In genomic region chr6:89573768-89574167, GRCm38 (mm10) we compare ENCODE assay signal across 21 mouse cellular contexts. TPM values are rescaled to one million over a fixed set of nuclear protein-coding genes. Genes with fewer than 3 reads are reported as not detected.
DNase-seq lines count a peak whose midpoint lies in the region; ATAC-seq lines count a peak whose summit lies in the region.
"Had no signal": no experiment of that assay in that cellular context is flagged by ENCODE, and none has a peak within 500 bp of the region (broad histone marks: within the 10 kb centered on the region; RNA-seq: fewer than 3 reads in every experiment).

No protein-coding gene starts in this region.

- ATAC-seq in midbrain, embryonic 16.5 days, result no peak
- no peak for ATAC-seq in midbrain, embryonic 12.5 days (ENCODE audit: low FRiP score, low read depth)
- no peak for ATAC-seq in midbrain, embryonic 14.5 days (ENCODE audit: low FRiP score, low TSS enrichment)
- ATAC-seq: forebrain, embryonic 13.5 days; forebrain, embryonic 15.5 days had no signal

- peak; percentile 68 for DNase-seq in heart, adult 11 months
- no peak for DNase-seq in heart, postnatal 14 days
- no peak for DNase-seq in midbrain, embryonic 10.5 days (ENCODE audit: low spot score)
- no peak for DNase-seq in midbrain, embryonic 14.5 days
- DNase-seq: adrenal gland, adult 2 months; adrenal gland, postnatal 10 days; adrenal gland, postnatal 25 days; cerebellum, adult 11 months; cerebellum, adult 18-20 months; cerebellum, adult 8-10 months; cerebellum, adult 9-11 months; cerebellum, postnatal 14 days; cerebellum, postnatal 36 days; embryo, embryonic 11 days had no signal

- no peaks in the 10 kb centered on the region for H3K27me3 ChIP-seq in midbrain, embryonic 10.5 days (ENCODE audit: low read depth, poor library complexity, severe bottlenecking)
- no peaks in the 10 kb centered on the region for H3K27me3 ChIP-seq in midbrain, embryonic 16.5 days (ENCODE audit: control insufficient read depth, insufficient read depth, low read depth, low read length)
- no peaks in the 10 kb centered on the region for H3K27me3 ChIP-seq in midbrain, embryonic 12.5 days
- H3K27me3 ChIP-seq in midbrain, embryonic 14.5 days (ENCODE audit: control insufficient read depth, insufficient read depth, low read length), result no peaks in the 10 kb centered on the region
- H3K27me3 ChIP-seq: embryonic facial prominence, embryonic 13.5 days; embryonic facial prominence, embryonic 15.5 days; forebrain, embryonic 13.5 days; forebrain, embryonic 15.5 days had no signal

- no peak overlapping the region for H3K4me3 ChIP-seq in midbrain, embryonic 10.5 days
- no peak overlapping the region for H3K4me3 ChIP-seq in midbrain, embryonic 16.5 days (ENCODE audit: low read depth, low read length)
- H3K4me3 ChIP-seq in midbrain, embryonic 12.5 days, result no peak overlapping the region
- H3K4me3 ChIP-seq in midbrain, embryonic 14.5 days (replicated peaks; ENCODE audit: low read depth, low read length), result no peak overlapping the region
- H3K4me3 ChIP-seq: embryonic facial prominence, embryonic 13.5 days; embryonic facial prominence, embryonic 15.5 days; erythroblast, embryonic 14.5 days; forebrain, embryonic 13.5 days; forebrain, embryonic 15.5 days had no signal

- no peaks in the 10 kb centered on the region for H3K9me3 ChIP-seq in midbrain, embryonic 10.5 days (replicated peaks)
- no peaks in the 10 kb centered on the region for H3K9me3 ChIP-seq in midbrain, embryonic 16.5 days (replicated peaks; ENCODE audit: control insufficient read depth, low read length, poor library complexity, severe bottlenecking)
- H3K9me3 ChIP-seq in midbrain, embryonic 12.5 days, result no peaks in the 10 kb centered on the region
- no peaks in the 10 kb centered on the region for H3K9me3 ChIP-seq in midbrain, embryonic 14.5 days (ENCODE audit: control insufficient read depth, low read length)
- H3K9me3 ChIP-seq: embryonic facial prominence, embryonic 13.5 days; embryonic facial prominence, embryonic 15.5 days; forebrain, embryonic 13.5 days; forebrain, embryonic 15.5 days had no signal

- H3K9ac ChIP-seq in midbrain, embryonic 16.5 days (ENCODE audit: low read depth, low read length), result no peak overlapping the region
- H3K9ac ChIP-seq in midbrain, embryonic 12.5 days (replicated peaks), result no peak overlapping the region
- no peak overlapping the region for H3K9ac ChIP-seq in midbrain, embryonic 14.5 days (replicated peaks; ENCODE audit: low read length)
- H3K9ac ChIP-seq: embryonic facial prominence, embryonic 13.5 days; embryonic facial prominence, embryonic 15.5 days; forebrain, embryonic 13.5 days; forebrain, embryonic 15.5 days had no signal

- no peak overlapping the region for H3K4me2 ChIP-seq in midbrain, embryonic 16.5 days (ENCODE audit: low read length)
- no peak overlapping the region for H3K4me2 ChIP-seq in midbrain, embryonic 12.5 days (replicated peaks)
- H3K4me2 ChIP-seq in midbrain, embryonic 14.5 days (ENCODE audit: low read length), result no peak overlapping the region
- H3K4me2 ChIP-seq: embryonic facial prominence, embryonic 13.5 days; embryonic facial prominence, embryonic 15.5 days; forebrain, embryonic 13.5 days; forebrain, embryonic 15.5 days had no signal

- 90% methylated on average over 2 of the region's 2 CpGs for WGBS in midbrain, embryonic 10.5 days
- 85% methylated on average over 2 of the region's 2 CpGs for WGBS in midbrain, embryonic 16.5 days
- WGBS in midbrain, embryonic 12.5 days, result 90% methylated on average over 2 of the region's 2 CpGs
- 94% methylated on average over 2 of the region's 2 CpGs for WGBS in midbrain, embryonic 14.5 days

- H3K27ac ChIP-seq in midbrain, embryonic 10.5 days (replicated peaks), result peak overlapping the region; percentile 88
- H3K27ac ChIP-seq in midbrain, embryonic 16.5 days (ENCODE audit: low read length), result no peak overlapping the region
- peak overlapping the region; percentile 83 for H3K27ac ChIP-seq in midbrain, embryonic 12.5 days (replicated peaks)
- H3K27ac ChIP-seq in midbrain, embryonic 14.5 days (replicated peaks; ENCODE audit: low read depth, low read length), result no peak overlapping the region
- H3K27ac ChIP-seq: embryonic facial prominence, embryonic 13.5 days; embryonic facial prominence, embryonic 15.5 days; forebrain, embryonic 13.5 days; forebrain, embryonic 15.5 days had no signal

- H3K4me1 ChIP-seq in midbrain, embryonic 10.5 days, result peaks cover 35% of the 10 kb centered on the region
- H3K4me1 ChIP-seq in midbrain, embryonic 16.5 days (ENCODE audit: control insufficient read depth, insufficient read depth, low read length), result no peaks in the 10 kb centered on the region
- peaks cover 16% of the 10 kb centered on the region; the same call in 1 of the 2 replicates for H3K4me1 ChIP-seq in midbrain, embryonic 12.5 days
- peaks cover 6% of the 10 kb centered on the region; the same call in 1 of the 2 replicates for H3K4me1 ChIP-seq in midbrain, embryonic 14.5 days (ENCODE audit: control insufficient read depth, insufficient read depth, low read length)
- H3K4me1 ChIP-seq: embryonic facial prominence, embryonic 13.5 days; embryonic facial prominence, embryonic 15.5 days; forebrain, embryonic 13.5 days; forebrain, embryonic 15.5 days had no signal

- intact Hi-C loops in heart, postnatal 14 days (cut with DNase I), result no loop called here

- peaks cover 4% of the 10 kb centered on the region; the same call in 1 of the 2 replicates for H3K36me3 ChIP-seq in midbrain, embryonic 10.5 days
- H3K36me3 ChIP-seq in midbrain, embryonic 16.5 days (ENCODE audit: control insufficient read depth, insufficient read depth, low read length), result peaks cover 4% of the 10 kb centered on the region
- no peaks in the 10 kb centered on the region; the same call in 1 of the 2 replicates for H3K36me3 ChIP-seq in midbrain, embryonic 12.5 days
- H3K36me3 ChIP-seq in midbrain, embryonic 14.5 days (ENCODE audit: control insufficient read depth, insufficient read depth, low read length), result peaks cover 7% of the 10 kb centered on the region; the same call in 1 of the 2 replicates

RNA-seq across cellular contexts. Expression of gene Chchd6, which starts 21.7 kb away (rescaled TPM):
- 10 to 100 TPM; 10.2 to 11.1 TPM for total RNA-seq in heart, postnatal 14 days (2021)
- 91.4 and 106 TPM in 2 replicates for polyA plus RNA-seq in midbrain, embryonic 10.5 days (2016; fragmentation: Nextera tagmentation; extraction: Ambion mirVana)
- polyA plus RNA-seq in midbrain, embryonic 16.5 days (2015; fragmentation: Nextera tagmentation; extraction: Ambion mirVana), result 170 and 191 TPM in 2 replicates
- polyA plus RNA-seq in midbrain, embryonic 12.5 days (2016; fragmentation: Nextera tagmentation; extraction: Ambion mirVana), result 92.9 and 97.0 TPM in 2 replicates
- polyA plus RNA-seq in midbrain, embryonic 14.5 days (2014; fragmentation: Nextera tagmentation; extraction: Ambion mirVana), result 164 and 204 TPM in 2 replicates

Comparison
In these comparisons a context has a peak if more than half of its experiments do, and no peak if none do; other contexts are left out.
1. H3K27ac ChIP-seq: peak in midbrain, embryonic 10.5 days (single experiment) and midbrain, embryonic 12.5 days (single experiment); none in midbrain, embryonic 16.5 days (single experiment) and midbrain, embryonic 14.5 days (single experiment).